Mouse (Mus musculus): Measurements from ENCODE around the gene Cdc37.

GRCm38 (mm10) chr9:21183905-21184413 is 34.2 kb upstream of the Cdc37 start:
- TF ChIP-seq CTCF (IDR thresholded peaks at IDR 0.05; ENCODE audit: borderline replicate concordance, control insufficient read depth, extremely low read depth, insufficient read depth, low read length, poor library complexity) = peak; percentile 21; the same call in 1 of the 2 replicates
- TF ChIP-seq POLR2A (IDR thresholded peaks at IDR 0.05; ENCODE audit: control insufficient read depth, extremely low read depth, insufficient read depth, low read length, poor library complexity) = no peak
